Mouse (Mus musculus) thymus, postnatal 14 days (tissue): ENCODE data around the gene Fbxo28.
A peak's percentile ranks its signal among the peaks of the same experiment; 100 is the strongest.

Experiments
- DNase-seq: peaks from one replicate; pipeline ENCODE4 v3.0.0; 2021

Gene Fbxo28

GRCm38 (mm10) chr1:182284795-182285194 lies 56.6 kb downstream of the Fbxo28 start:
- no peak for DNase-seq

DNA sequence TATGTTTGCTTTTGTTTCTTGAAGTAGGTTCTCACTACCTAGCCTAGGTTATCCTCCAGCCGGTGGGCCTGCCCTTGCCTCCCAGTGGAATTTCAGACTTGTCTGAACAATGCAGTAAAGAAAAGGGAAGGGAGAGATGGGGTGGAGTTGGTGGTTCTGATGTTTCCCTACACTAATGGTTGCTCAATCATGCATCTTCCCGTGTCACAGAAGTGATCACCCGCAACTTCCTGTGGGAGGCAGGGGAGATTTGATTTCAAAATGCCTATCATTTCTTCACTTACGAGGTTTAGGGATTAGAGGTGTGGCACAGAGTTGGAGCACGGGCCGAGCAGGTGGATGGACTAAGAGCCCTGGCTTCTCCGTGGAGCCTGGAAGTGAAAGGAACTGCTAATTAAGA lies 58.2 kb downstream of the Fbxo28 start:
- peak; percentile 33 for DNase-seq

DNA sequence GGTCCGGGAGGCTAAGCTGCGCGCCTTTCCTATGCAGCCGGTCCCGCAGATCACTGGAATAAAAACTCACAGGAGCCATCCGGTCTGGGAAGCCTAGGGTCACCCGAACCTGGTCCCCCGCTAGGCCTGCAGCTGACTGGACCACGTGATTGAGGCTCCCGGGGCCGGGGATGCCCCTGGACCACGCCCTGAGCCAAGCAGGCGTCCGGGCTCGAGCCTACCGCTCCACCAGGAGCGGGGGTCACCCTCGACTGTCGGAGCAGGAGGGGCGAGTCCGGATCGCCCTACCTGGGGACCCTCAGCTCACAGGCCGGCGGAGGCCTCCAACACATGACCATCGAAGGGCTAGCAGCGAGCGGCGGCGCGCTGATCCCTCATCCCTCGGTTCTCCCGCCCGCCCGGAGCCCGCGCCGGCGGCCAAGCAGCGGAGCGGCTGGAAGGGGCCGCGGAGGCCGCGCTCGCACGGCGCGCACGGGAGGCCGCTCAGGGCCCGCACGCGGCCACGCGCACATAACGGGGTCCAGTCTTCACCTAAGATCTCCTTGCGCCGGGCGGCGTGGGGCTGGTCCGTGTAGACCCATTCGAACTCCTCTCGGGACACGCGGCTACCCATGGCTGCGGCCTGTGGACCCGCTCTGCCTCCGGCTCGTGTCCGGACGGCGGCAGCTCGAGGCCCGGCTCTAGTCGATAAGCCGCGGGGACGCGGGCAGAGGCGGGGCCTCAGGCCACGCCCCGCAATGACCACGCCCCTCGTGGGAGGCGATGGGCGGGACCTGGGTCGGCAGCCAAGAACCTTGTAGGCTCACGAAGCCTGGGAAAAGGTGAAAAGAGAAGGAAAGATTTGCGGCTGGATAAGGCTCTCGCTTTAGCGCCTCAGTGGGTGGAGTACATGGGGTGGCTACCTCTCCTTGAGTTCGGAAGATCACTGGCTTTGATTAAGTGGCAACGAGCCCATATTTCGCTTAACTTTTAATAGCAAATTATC lies 59.0 kb downstream of the Fbxo28 start, which contains the start of gene Degs1:
Gene Degs1, minus strand, starts transcription at position 714 of the 985 bp plus-strand sequence.
- peak; percentile 95 for DNase-seq

GRCm38 (mm10) chr1:182281251-182281711 lies 60.1 kb downstream of the Fbxo28 start:
- peak; percentile 62 for DNase-seq

- DNase-seq, result no peak
Measured at GRCm38 (mm10) chr1:182280577-182280976, 60.9 kb downstream of the Fbxo28 start.

- DNase-seq, result no peak
Measured at GRCm38 (mm10) chr1:182280046-182280445, 61.4 kb downstream of the Fbxo28 start.

- no peak for DNase-seq
Measured at GRCm38 (mm10) chr1:182279436-182279835, 62.0 kb downstream of the Fbxo28 start.

DNA sequence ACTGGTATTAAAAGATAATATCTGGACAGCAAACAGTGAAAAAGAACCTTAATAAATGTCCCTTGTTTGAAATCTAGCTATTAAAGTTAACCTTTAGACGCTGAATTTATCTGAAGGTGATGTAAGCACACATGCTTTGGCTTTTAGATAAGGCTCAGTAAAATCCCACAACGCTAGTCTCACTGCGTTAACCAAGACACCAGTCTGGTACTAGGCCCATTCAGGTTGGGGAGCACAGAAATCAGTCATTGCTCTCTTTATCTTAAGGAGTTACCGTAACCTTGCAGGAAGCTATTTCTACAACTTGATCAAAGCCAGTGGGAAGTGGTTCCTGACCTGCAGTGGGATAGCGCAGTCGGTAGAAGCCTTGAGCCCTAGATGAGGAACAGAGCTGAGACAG lies 66.3 kb downstream of the Fbxo28 start:
- no peak for DNase-seq

GRCm38 (mm10) chr1:182271632-182272031 lies 69.8 kb downstream of the Fbxo28 start:
- no peak for DNase-seq

DNA sequence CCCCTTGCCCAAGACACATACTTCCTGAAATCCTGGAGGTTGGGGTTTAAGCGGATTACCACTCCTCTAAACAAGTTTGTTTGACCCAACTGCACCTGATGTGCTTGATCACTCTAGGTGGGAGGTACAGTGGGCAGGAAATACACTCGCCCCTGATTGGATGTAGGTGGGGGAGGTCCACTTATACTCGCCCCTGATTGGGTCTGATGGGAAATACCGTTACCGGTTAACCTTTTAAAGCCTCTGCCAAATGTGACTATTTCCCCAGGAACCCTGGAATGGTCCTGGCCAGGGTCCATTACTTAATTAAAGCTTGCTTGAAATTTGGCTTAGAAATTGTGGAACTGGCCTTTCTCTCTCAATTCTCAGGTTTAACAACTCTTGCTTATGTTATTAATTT lies 70.3 kb downstream of the Fbxo28 start:
- DNase-seq, result no peak

DNA sequence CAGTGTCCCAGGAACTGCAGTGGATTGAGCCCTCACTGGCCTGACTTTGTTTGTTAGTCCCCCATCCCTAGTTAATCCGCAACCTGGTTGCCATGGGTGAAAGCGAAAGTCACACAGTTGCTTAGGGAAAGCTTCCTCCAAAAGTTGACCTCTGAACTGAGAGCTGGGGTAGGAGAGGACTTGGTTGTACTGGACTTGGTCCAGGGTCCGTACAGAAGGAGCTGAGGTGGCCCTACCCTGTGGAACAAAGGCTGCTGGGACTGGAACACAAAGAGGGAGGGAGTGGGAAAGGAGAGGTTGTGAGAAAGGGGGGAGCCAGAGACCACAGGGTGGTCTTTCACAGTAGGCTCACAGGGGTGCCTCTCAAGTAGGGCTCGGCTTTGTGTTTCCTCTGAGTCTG lies 73.1 kb downstream of the Fbxo28 start:
- no peak for DNase-seq

GRCm38 (mm10) chr1:182266028-182266525 lies 75.4 kb downstream of the Fbxo28 start:
- no peak for DNase-seq
